Mouse (Mus musculus) kidney, adult 2 months (tissue): ENCODE results near the gene Zfp536.
A peak's percentile ranks its signal among the peaks of the same experiment; 100 is the strongest.

ENCODE experiments used
- CTCF ChIP-seq: fragments of 200-500 bp; conservative IDR thresholded peaks from 2 replicates; pipeline ENCODE4 v1.5.1; 2011; ENCODE audit warnings: low read depth, mild to moderate bottlenecking, control low read depth, low read length, moderate library complexity, mixed read lengths; ENCODE audit not compliant: insufficient read depth, insufficient read length
- POLR2A ChIP-seq: fragments of 200-500 bp; IDR thresholded peaks from one replicate; pipeline ENCODE4 v1.6.1; 2011; ENCODE audit warnings: low read depth, low read length, control low read depth

- TF ChIP-seq CTCF (0 out of 2 replicates have a peak, but pooled peaks have one; percentile 22), POLR2A (no peak)
These were observed 290.9 kb downstream of the Zfp536 start for GRCm38 (mm10) chr7:37482564-37482963.
